Mouse (Mus musculus): Measurements from ENCODE around the gene Kptn. TPM values are rescaled to one million over a fixed set of nuclear protein-coding genes. Genes with fewer than 3 reads are reported as not detected.

Kptn gene
- total RNA-seq, 2 experiments from 2014 or later: 22.9 to 24.3 TPM

DNA sequence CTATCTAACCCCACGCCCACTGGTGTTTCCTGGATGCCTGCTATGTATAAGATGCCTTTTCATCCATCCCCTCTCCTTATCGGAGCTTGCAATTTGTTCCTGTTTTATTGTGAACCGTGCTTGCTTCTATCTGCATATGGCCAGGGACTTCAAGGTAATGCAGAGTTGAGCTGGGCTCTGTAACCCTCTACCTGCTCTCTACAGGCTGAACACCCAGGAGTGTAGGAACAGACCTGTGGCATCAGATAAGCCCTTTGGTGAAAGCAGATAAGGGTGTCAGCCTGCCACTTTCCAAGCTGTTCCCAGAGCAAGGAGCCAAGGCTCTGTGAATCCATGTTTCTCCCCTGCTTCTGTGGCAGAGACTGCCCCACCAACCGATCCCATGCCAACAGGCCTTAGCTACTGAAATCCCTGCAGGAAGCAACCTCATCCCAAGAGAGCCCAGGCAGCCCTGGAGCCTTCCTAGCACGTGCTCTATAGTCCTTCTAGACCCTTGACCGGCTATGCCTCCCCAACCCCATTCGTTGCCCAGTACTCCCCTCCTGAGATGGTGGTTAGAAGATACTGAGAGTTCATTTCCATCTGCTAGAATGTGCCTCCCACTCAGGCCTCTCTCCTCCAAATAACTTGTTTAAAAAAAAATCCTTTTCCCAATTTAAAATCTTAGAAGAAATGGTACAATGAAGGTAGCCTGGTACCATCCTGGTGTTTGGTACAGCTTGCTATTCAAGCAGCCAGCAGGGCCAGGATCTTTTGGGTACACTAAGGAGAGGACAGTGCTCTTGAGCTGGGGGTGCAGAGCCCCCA, 8.2 kb upstream of the Kptn start:
- no peak for DNase-seq (ENCODE audit: low spot score)
- intact Hi-C loops (cut with DNase I): no loop called here

DNA sequence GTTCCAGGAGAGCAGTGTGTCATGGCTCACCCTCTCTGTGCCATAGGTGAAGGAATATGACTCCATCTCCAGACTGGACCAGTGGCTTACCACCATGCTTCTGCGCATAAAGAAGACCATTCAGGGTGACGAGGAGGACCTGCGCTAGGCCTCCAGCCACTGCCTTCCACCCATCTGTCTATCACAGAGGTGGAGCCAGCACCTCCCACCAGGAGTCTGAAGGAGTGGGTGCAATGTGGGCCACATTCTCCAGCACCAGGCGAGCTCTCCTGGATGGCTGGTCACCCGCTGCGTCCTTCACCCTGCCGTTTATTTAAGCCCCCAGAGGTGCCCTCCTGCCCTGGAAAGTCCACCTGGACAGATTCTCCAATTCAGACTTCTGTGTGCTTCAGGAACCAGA, 3.3 kb upstream of the Kptn start:
- intact Hi-C loops (cut with DNase I): no loop called here
- no peak for DNase-seq (ENCODE audit: low spot score)

DNA sequence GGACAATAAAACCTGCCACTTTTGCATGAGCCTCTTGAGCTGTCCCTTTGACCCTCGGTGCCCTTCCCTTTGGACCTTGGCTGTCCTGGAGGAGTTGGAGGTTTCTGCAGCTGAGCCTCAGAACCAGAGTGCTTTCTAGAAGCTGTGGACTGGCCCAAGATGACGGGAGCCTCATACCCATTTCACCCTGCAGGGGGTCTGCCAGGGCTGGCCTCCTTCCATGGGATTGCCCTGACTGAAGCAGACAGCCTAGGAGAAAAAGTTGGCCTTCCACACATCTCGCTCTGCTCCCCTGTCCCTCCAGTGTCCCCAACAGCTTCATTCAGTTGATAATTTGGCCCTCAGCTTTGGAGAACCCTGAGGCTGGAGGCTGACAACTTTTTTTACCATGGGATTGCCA, 2.6 kb upstream of the Kptn start:
- no peak for DNase-seq (ENCODE audit: low spot score)

GRCm38 (mm10) chr7:16120262-16120600, 536 bp downstream of the Kptn start:
- intact Hi-C loops (cut with DNase I): no loop called here
- no peak for DNase-seq (ENCODE audit: low spot score)

More for the DNA sequence above, 2.6 kb upstream of the Kptn start:
- intact Hi-C loops (cut with DNase I): no loop called here

DNA sequence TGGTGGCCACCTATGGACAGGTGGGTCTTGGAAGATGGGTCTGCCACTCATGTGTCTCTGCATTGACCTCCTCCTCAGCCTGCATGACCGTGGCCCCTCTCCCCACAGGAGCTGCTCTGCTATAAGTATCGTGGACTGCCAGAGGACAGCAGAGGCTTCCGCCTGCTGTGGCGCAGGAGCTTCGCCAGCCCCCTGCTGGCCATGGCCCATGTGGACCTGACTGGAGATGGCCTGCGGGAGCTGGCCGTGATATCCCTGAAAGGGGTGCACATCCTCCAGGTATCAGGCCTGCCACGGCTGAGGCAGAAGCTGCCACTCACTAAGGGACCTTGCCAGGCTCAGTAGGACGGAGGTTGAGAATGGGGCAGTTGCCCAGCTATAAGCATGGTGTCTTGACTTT, 6.1 kb downstream of the Kptn start:
- no peak for DNase-seq (ENCODE audit: low spot score)
- intact Hi-C loops (cut with DNase I): no loop called here

DNA sequence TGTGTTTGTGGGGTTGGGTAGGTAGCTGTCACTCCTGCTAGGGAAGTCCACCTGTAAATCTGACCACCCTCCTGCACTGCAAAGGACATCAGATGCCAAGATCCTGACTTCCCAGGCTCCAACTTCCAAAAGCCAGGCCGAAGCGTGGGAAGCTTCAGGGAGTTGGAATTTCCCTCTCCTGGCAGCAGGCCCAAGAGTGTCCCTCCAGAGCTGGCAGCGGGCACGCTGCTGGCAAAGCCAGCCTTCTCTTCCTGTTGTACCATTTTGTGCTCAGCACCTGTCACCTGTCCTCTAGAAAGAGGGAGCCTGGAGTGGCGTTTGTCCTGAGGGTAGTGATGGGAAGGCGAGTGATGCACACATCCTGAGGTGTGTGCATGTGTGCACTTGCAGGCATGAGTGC, 8.6 kb downstream of the Kptn start:
- no peak for DNase-seq (ENCODE audit: low spot score)
- intact Hi-C loops (cut with DNase I): no loop called here

DNA sequence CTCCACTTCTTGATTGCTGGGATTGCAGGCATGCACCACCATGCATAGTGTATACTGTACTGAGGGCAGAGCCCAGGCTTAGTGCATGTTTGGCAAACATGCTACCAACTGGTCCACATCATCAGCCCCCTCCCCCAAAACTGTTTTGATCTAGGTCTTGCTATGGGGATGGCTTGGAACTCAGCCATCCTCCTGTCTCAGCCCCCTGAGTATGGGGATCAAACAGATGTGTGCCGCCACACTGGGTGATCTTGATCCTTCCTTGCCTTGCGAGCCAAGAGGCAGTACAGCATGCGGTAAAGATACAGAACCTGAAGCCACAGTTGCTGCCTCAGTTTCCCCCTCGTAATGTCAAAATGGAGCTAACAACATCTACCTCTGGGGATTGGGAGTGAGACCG, 9.2 kb downstream of the Kptn start:
- DNase-seq (ENCODE audit: low spot score): no peak
- intact Hi-C loops (cut with DNase I): no loop called here

GRCm38 (mm10) chr7:16129421-16129845, 9.7 kb downstream of the Kptn start, which contains the start of gene Slc8a2:
TSS of gene Slc8a2 (plus strand) at chr7:16129826.
- intact Hi-C loops (cut with DNase I): no loop called here
- DNase-seq (ENCODE audit: low spot score): peak; percentile 44

DNA sequence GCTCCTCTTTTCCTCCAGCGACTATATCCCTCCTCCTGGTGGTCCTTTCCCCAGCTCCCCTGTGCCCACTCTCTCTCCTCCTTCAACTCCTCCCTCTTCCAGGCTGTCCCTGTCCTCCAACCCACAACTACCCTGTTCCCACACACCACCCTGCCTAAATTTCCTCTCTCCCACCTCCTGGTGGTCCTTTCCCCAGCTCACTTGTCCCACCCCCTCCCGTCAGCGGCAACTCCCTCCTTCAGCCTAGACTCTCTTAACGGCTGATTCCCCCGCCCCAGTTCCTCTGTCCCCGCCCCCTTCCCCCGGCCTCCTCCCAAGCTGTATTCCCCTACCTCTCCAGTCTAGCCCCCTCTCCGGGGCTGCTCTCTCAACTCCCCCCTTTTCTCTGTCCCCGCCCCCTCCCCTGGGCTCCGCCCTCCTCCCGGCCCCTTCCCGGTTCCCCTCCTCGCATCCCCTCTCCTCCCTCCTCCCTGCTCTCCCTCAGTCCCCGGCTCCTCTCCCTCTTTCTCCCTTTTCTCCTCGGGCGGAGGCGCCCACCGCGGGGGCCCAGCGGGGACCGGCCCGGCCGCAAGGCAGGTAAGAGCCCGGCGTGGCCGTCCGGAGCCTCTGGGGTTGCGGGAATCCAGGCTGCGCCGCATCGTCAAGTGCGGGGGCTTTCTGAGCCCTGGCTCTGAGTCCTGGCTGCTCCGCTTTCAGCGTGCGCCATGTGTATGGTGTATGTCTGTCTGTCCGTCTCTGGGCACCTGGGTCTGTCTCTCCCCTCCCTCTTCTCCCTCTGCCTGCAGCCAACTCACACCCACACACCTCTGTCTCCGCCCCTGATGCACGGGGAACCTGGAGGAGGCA, 10.4 kb downstream of the Kptn start:
- intact Hi-C loops (cut with DNase I): no loop called here
- no peak for DNase-seq (ENCODE audit: low spot score)

DNA sequence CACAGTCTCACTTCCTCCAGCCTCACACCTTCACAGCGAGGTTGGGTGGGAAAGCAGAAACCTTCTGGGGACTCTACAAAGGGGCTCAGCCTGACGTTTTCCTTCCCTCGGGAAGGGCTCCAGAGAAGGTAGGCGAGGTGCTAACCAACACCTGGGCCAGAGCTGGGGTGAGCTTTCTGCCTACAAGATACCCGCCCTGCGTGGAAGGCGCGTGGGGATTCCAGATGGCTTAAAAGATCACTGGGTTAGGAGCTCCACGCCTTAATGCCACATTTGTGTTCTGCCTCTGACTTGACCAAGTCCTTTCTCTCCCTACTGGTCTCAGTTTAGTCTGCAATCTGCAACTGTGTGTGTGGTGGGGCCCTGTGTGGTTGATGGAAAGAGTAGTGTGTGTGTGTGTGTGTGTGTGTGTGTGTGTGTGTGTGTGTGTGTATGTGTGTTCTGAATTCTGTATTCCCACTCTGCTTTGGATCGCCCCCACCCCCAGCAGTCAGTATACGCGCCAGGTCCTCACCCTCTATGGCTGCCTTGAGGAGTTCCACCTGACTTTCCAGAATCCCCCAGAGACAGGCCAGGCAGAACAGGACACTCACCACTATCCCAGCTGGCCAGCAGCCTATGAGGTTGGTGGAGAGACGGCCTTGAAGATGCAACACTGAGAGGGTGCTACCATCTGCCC, 11.4 kb downstream of the Kptn start:
- intact Hi-C loops (cut with DNase I): no loop called here
- DNase-seq (ENCODE audit: low spot score): no peak

GRCm38 (mm10) chr7:16132161-16132581, 12.5 kb downstream of the Kptn start:
- DNase-seq (ENCODE audit: low spot score): no peak
- intact Hi-C loops (cut with DNase I): no loop called here

- intact Hi-C loops (cut with DNase I): no loop called here
- no peak for DNase-seq (ENCODE audit: low spot score)
Measured at GRCm38 (mm10) chr7:16132926-16133325, 13.2 kb downstream of the Kptn start.

GRCm38 (mm10) chr7:16133691-16134090, 14.0 kb downstream of the Kptn start:
- intact Hi-C loops (cut with DNase I): no loop called here
- no peak for DNase-seq (ENCODE audit: low spot score)

DNA sequence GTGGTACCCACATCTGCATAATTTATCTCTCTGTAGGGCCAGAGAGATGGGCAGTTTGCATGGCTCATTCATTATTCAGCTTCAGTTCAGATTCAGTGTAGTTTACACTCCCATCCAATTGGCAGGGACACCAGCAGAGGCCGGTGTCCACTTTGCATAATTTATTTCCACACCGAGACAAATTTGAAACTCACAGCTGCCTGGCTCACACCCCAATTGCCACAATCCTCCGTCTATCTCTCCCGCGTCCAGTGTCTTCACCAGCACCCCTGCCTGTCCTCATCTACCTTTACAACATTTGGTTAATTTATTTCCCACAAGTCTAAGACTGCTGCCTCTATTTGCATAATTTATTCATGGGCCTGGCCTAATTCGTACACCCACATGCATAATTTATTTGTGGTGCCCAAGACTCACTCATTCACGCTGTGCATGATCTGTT, 15.3 kb downstream of the Kptn start:
- DNase-seq (ENCODE audit: low spot score): no peak
- intact Hi-C loops (cut with DNase I): no loop called here

DNA sequence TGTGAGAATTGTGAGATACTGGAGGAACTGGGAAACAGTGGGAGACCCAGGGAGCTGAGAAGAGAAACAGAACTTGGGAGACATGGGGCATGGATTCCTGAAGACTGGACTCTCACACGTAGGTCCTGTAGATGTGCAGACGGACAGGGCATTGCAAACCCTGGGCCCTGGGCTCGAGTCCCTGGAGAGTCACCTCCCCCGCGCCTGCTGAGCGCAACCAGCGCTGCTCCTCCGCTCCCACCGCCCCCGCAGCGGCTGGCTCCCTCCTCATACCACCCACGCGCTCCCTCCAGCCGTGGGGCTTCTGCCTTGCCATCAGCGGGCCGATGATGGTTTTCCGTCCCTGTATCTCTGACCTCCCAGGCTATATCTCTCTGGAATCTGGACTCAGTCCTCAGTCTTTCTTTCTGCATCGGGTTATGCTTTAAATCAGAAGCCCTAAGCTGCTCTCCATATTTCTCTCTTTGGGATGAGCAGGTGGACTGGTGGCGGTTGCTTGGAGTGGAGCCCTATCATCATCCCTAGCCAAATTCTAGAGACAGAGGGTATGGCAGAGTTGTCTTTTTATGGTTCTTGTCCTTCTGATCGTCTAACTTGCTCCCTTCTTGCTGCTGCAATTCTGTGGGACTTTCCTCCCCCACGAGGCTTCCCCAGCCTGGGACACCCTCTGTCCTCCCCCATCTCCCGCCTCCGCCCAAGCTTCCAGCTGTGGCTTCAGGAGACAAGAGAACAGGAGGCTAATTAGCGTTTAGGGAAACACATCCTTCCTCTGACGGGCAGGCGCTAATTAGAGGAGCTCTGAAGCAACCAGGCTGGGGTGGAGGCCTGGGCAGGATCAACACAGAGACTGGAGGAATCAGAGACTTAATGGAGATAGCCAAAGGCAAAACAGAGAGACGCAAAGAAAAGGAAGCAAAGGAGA, 27.1 kb downstream of the Kptn start:
- no peak for DNase-seq (ENCODE audit: low spot score)
- intact Hi-C loops (cut with DNase I): loop anchor here (5.0 kb wide), 1 partner anchor 36 kb away; no protein-coding TSS in a partner anchor

GRCm38 (mm10) chr7:16147643-16148042, 27.9 kb downstream of the Kptn start:
- intact Hi-C loops (cut with DNase I): loop anchor here (5.0 kb wide), 1 partner anchor 35 kb away; no protein-coding TSS in a partner anchor
- no peak for DNase-seq (ENCODE audit: low spot score)

GRCm38 (mm10) chr7:16149241-16149640, 29.5 kb downstream of the Kptn start:
- intact Hi-C loops (cut with DNase I): loop anchor here (5.0 kb wide), 1 partner anchor 33 kb away; no protein-coding TSS in a partner anchor
- no peak for DNase-seq (ENCODE audit: low spot score)

DNA sequence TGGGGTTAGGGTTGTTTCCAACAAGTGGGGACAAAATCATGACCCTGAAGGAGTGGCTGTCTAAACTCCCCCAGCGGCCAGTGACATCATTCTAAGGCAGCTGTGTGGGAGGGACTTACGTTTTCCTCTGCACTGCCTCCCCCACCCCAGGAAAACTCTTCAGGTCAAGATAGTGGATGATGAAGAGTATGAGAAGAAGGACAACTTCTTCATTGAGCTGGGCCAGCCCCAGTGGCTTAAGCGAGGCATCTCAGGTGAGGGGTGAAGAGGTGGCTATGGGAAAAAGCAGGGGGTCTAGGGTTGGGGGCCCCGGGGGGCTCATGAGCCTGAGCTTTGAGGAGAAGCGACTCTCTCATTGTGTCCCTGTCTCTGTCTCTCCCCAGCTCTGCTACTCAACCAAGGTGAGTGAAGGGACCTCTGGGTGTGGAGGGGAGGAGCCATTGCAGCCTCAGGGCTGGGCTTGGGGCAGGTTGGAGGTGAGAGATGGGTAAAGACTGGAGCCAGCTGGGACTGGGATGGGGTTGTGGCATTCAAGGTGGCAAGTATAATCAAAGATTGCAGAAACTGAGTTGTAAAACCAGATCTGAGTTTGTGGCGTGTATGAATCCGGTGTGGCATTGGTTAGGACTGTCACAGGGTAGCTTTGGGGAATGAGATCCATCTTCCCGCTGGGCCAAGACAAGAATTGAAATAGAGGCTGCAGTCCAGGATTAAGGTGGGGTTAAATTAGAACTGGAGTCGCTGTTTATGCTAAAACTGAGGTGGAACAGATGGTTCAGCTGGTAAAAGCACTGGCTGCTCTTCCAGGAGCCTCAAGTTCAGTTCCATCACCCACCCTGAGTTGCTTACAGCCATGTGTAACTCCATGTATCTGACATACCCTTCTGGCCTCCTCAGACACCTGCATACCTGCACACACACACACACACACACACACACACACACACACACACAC, 30.8 kb downstream of the Kptn start:
- DNase-seq (ENCODE audit: low spot score): no peak
- intact Hi-C loops (cut with DNase I): no loop called here
